Mouse (Mus musculus): ENCODE data around the gene Ksr1. TPM values are rescaled to one million over a fixed set of nuclear protein-coding genes. Genes with fewer than 3 reads are reported as not detected.

Ksr1 gene
- polyA plus RNA-seq (2017; shearing (Covaris generic)), result 10 to 100 TPM in 1 of 2 experiments, 1 to 10 TPM in 1; 5.8 to 10.2 TPM

GRCm38 (mm10) chr11:79146331-79146767, at the start of gene Ksr1:
Ksr1 (minus strand) TSS chr11:79146407.

GRCm38 (mm10) chr11:78984483-78985177, 161.6 kb downstream of the Ksr1 start, which contains the start of gene Lgals9:
Lgals9 (minus strand) TSS chr11:78984946.

Other genes starting within 250 kb of the Ksr1 start
- 1 to 10 TPM in 1 of 2 experiments, under 1 TPM in 1; 0.17 to 1.6 TPM for gene Nos2, start 225.6 kb downstream of the Ksr1 start, polyA plus RNA-seq (2017; shearing (Covaris generic))
- 100 to 1,000 TPM; 234 to 260 TPM for gene Lgals9, start 161.5 kb downstream of the Ksr1 start, polyA plus RNA-seq (2017; shearing (Covaris generic))
- gene Wsb1, start 108.3 kb upstream of the Ksr1 start, polyA plus RNA-seq (2017; shearing (Covaris generic)), result 100 to 1,000 TPM; 109 TPM
- gene Gm9964, start 150.5 kb upstream of the Ksr1 start, polyA plus RNA-seq (2017; shearing (Covaris generic)), result not detected
- gene Nf1, start 193.3 kb upstream of the Ksr1 start, polyA plus RNA-seq (2017; shearing (Covaris generic)), result 1 to 10 TPM; 1.1 to 2.8 TPM